Mouse (Mus musculus) Patski (cell line): Measurements from ENCODE around the gene 6330403K07Rik. TPM values are rescaled to one million over a fixed set of nuclear protein-coding genes. Genes with fewer than 3 reads are reported as not detected.

Source experiments
- ATAC-seq: fragments of 100-300 bp; one replicate; pipeline ENCODE4 v1.8.0; 2021
- CTCF ChIA-PET: fragments of 350-600 bp; sonication (Branson Sonifier 250); formaldehyde crosslinking; loops from one replicate; lab custom pipeline; 2022; ENCODE audit warnings: inconsistent platforms; lab: Charles Lee
- POLR2A ChIA-PET: fragments of 350-600 bp; sonication (Branson Sonifier 250); formaldehyde crosslinking; loops from one replicate; lab custom pipeline; 2022; ENCODE audit warnings: antibody characterized with exemption, inconsistent platforms; lab: Charles Lee
- DNase-seq: peaks from one replicate; pipeline ENCODE4 v3.0.0-alpha.2; 2011; ENCODE audit warnings: low read depth, low spot score
- H3K27me3 ChIP-seq: fragments of 371-371 bp; one replicate; pipeline ENCODE4 v1.5.1; 2021
- CTCF ChIP-seq: fragments of 100-300 bp; IDR thresholded peaks from one replicate; pipeline ENCODE4 v1.5.1; 2021
- in situ Hi-C: fragments of 300-500 bp; cut with MboI; formaldehyde crosslinking; loops from 3 replicates; pipeline ENCODE4 v1.11.1; 2018; ENCODE audit warnings: low pct_unique_long_range_greater_than_20kb, mixed read lengths
- polyA plus RNA-seq: library from polyadenylated mRNA; unstranded; gene quantifications from one replicate; pipeline ENCODE4 v1.2.3, GENCODE M21; 2021

6330403K07Rik gene
- polyA plus RNA-seq, 1 experiment from 2014 or later: 0.41 TPM

GRCm38 (mm10) chr11:71001167-71001566 lies 32.1 kb downstream of the 6330403K07Rik start:
- in situ Hi-C loops: loop anchor here (25.0 kb wide), 1 partner anchor 1036 kb away; the partner anchor contains the start of genes Aipl1 and Pimreg
- ATAC-seq: no peak
- no peak for TF ChIP-seq CTCF
- POLR2A ChIA-PET: interaction anchor here (0.6 kb wide), 1 partner anchor 13 kb away, joined by 3 read pairs; no protein-coding TSS in a partner anchor
- H3K27me3 ChIP-seq: no peaks in the 10 kb centered on the region
- CTCF ChIA-PET: no interaction called here
- no peak for DNase-seq

- ChIA-PET CTCF (interaction anchor here (1.1 to 1.6 kb wide), 4 partner anchors 8 to 36 kb away, joined by 3 to 5 read pairs (median 4); partner anchors contain the start of genes Nup88 and Rpain), POLR2A (interaction anchor here (0.8 to 1.0 kb wide), 2 partner anchors 12 to 21 kb away, joined by 3 read pairs; partner anchors contain the start of gene Dhx33)
- no peak for DNase-seq
- in situ Hi-C loops: no loop called here
- H3K27me3 ChIP-seq: no peaks in the 10 kb centered on the region
- ATAC-seq: peak; percentile 90
- TF ChIP-seq CTCF: peak; percentile 100
Observed at GRCm38 (mm10) chr11:70982557-70983228, 50.6 kb downstream of the 6330403K07Rik start, which contains the start of gene C1qbp. Gene C1qbp, minus strand, starts transcription at chr11:70983026.

- ChIA-PET CTCF (interaction anchor here (1.1 to 1.6 kb wide), 4 partner anchors 8 to 37 kb away, joined by 3 to 5 read pairs (median 4); partner anchors contain the start of genes Nup88 and Rpain), POLR2A (interaction anchor here (1.0 kb wide), 1 partner anchor 22 kb away, joined by 3 read pairs; the partner anchor contains the start of gene Dhx33)
Observed at GRCm38 (mm10) chr11:70982030-70982429, 51.3 kb downstream of the 6330403K07Rik start.

More at GRCm38 (mm10) chr11:70982030-70982429, 51.3 kb downstream of the 6330403K07Rik start:
- no peak for TF ChIP-seq CTCF
- no peaks in the 10 kb centered on the region for H3K27me3 ChIP-seq
- in situ Hi-C loops: no loop called here
- ATAC-seq: no peak
- DNase-seq: no peak

Other genes starting within 250 kb of the 6330403K07Rik start
- gene Scimp, start 220.9 kb downstream of the 6330403K07Rik start, polyA plus RNA-seq: 0.05 TPM
- 48.8 TPM for gene Rabep1, start 188.7 kb downstream of the 6330403K07Rik start, polyA plus RNA-seq
- 128 TPM for gene Nup88, start 63.5 kb downstream of the 6330403K07Rik start, polyA plus RNA-seq
- gene Rpain, start 63.3 kb downstream of the 6330403K07Rik start, polyA plus RNA-seq: 51.8 TPM
- gene C1qbp, start 50.5 kb downstream of the 6330403K07Rik start, polyA plus RNA-seq: 248 TPM
- gene Dhx33, start 29.1 kb downstream of the 6330403K07Rik start, polyA plus RNA-seq: 20.9 TPM
- 30.3 TPM for gene Mis12, start 13.9 kb downstream of the 6330403K07Rik start, polyA plus RNA-seq
- gene Derl2, start 13.7 kb downstream of the 6330403K07Rik start, polyA plus RNA-seq: 35.1 TPM
- gene Nlrp1a, start 111.2 kb upstream of the 6330403K07Rik start, polyA plus RNA-seq: not detected
- gene Nlrp1b, start 197.2 kb upstream of the 6330403K07Rik start, polyA plus RNA-seq: not detected